Mouse (Mus musculus) spleen, postnatal 10 days (tissue): Measurements from ENCODE around the gene Slc2a5.

Experiments
- DNase-seq, 2 experiments: peaks; one replicate each; pipeline ENCODE4 v3.0.0; 2021 to 2022; ENCODE audit warnings: low spot score in 2 of 2

Slc2a5 gene

GRCm38 (mm10) chr4:150119055-150119454, at the start of gene Slc2a5:
Slc2a5 (plus strand) TSS chr4:150119283.
- no peak for DNase-seq

GRCm38 (mm10) chr4:150070136-150070535, 48.9 kb upstream of the Slc2a5 start:
- DNase-seq: no peak

- no peak for DNase-seq
These were observed 46.5 kb upstream of the Slc2a5 start for GRCm38 (mm10) chr4:150072416-150073101.

GRCm38 (mm10) chr4:150073102-150073473, 46.0 kb upstream of the Slc2a5 start:
- peak in 1 of 2 experiments; percentile 83 for DNase-seq

- DNase-seq: no peak
These were observed 43.7 kb upstream of the Slc2a5 start for GRCm38 (mm10) chr4:150075350-150075749.

- peak in 1 of 2 experiments; percentile 57 for DNase-seq
These were observed 42.9 kb upstream of the Slc2a5 start for GRCm38 (mm10) chr4:150076147-150076546.

- no peak for DNase-seq
These were observed 40.4 kb upstream of the Slc2a5 start for GRCm38 (mm10) chr4:150078646-150079045.

- no peak for DNase-seq
These were observed 39.8 kb upstream of the Slc2a5 start for GRCm38 (mm10) chr4:150079244-150079643.

- no peak for DNase-seq
These were observed 38.6 kb upstream of the Slc2a5 start for GRCm38 (mm10) chr4:150080330-150080967.

GRCm38 (mm10) chr4:150085366-150085765, 33.7 kb upstream of the Slc2a5 start:
- no peak for DNase-seq

- DNase-seq: no peak
These were observed 32.3 kb upstream of the Slc2a5 start for GRCm38 (mm10) chr4:150086841-150087160.

GRCm38 (mm10) chr4:150087161-150087889, 31.8 kb upstream of the Slc2a5 start, which contains the start of gene Gpr157:
Gpr157 (plus strand) TSS chr4:150087365.
- peak; percentile 68 to 92 for DNase-seq

- DNase-seq: no peak
These were observed 31.1 kb upstream of the Slc2a5 start for GRCm38 (mm10) chr4:150087890-150088530.

GRCm38 (mm10) chr4:150089121-150089520, 30.0 kb upstream of the Slc2a5 start:
- no peak for DNase-seq

- DNase-seq: peak; percentile 34 to 70
These were observed 27.0 kb upstream of the Slc2a5 start for GRCm38 (mm10) chr4:150091887-150092582.

GRCm38 (mm10) chr4:150092583-150092902, 26.5 kb upstream of the Slc2a5 start:
- no peak for DNase-seq

- DNase-seq: no peak
These were observed 25.3 kb upstream of the Slc2a5 start for GRCm38 (mm10) chr4:150093560-150094462.

GRCm38 (mm10) chr4:150094463-150094789, 24.7 kb upstream of the Slc2a5 start:
- DNase-seq: no peak

GRCm38 (mm10) chr4:150096309-150096708, 22.8 kb upstream of the Slc2a5 start:
- no peak for DNase-seq

GRCm38 (mm10) chr4:150097847-150098246, 21.2 kb upstream of the Slc2a5 start:
- no peak for DNase-seq

- peak; percentile 56 to 65 for DNase-seq
These were observed 20.2 kb upstream of the Slc2a5 start for GRCm38 (mm10) chr4:150098880-150099279.
